Mouse (Mus musculus) small intestine, adult 2 months (tissue): ENCODE measurements around the gene Evl.

Source experiments
- CTCF ChIP-seq: fragments of 200-500 bp; IDR thresholded peaks from 2 replicates; pipeline ENCODE4 v1.5.1; 2012; ENCODE audit warnings: low read depth, mild to moderate bottlenecking, control low read depth, inconsistent platforms, low read length, moderate library complexity, mixed read lengths; ENCODE audit not compliant: insufficient replicate concordance, insufficient read length; ENCODE audit errors: extremely low read depth
- POLR2A ChIP-seq: fragments of 200-500 bp; IDR thresholded peaks from 2 replicates; pipeline ENCODE4 v1.6.1; 2012; ENCODE audit warnings: low read depth, mild to moderate bottlenecking, control low read depth, inconsistent platforms, low read length, moderate library complexity

- no peak for TF ChIP-seq CTCF
- no peak for TF ChIP-seq POLR2A
Measured at GRCm38 (mm10) chr12:108629556-108629955, 75.0 kb downstream of the Evl start.
